Mouse (Mus musculus) B cell, adult 62 days (primary cell): ENCODE measurements around the gene Olfr484. TPM values are rescaled to one million over a fixed set of nuclear protein-coding genes. Genes with fewer than 3 reads are reported as not detected.

Experiments used
- total RNA-seq: library from RNA; stranded (reverse); gene quantifications from 4 replicates; pipeline ENCODE4 v1.2.4, GENCODE M21; 2023

Olfr484 gene
- total RNA-seq = not detected in 4 replicates

GRCm38 (mm10) chr7:108127349-108127748 is at the start of gene Olfr484:
Gene Olfr484, minus strand, starts transcription at chr7:108127449.

GRCm38 (mm10) chr7:108172642-108173041 is 45.4 kb upstream of the Olfr484 start, which contains the start of gene Olfr486:
Gene Olfr486, minus strand, starts transcription at chr7:108172742.

GRCm38 (mm10) chr7:108159771-108160170 is 32.5 kb upstream of the Olfr484 start, which contains the start of gene Olfr485:
Gene Olfr485, minus strand, starts transcription at chr7:108159871.

GRCm38 (mm10) chr7:108100549-108100948 is 26.7 kb downstream of the Olfr484 start, which contains the start of gene Olfr483:
Gene Olfr483, plus strand, starts transcription at chr7:108100849.

GRCm38 (mm10) chr7:108097486-108097885 is 29.8 kb downstream of the Olfr484 start, which contains the start of gene Olfr482:
Gene Olfr482, minus strand, starts transcription at chr7:108097586.

GRCm38 (mm10) chr7:108079555-108079954 is 47.7 kb downstream of the Olfr484 start, which contains the start of gene Olfr481:
Gene Olfr481, plus strand, starts transcription at chr7:108079855.

Other genes with a start within 250 kb of the Olfr484 start
- gene Olfr472, start 229.5 kb downstream of the Olfr484 start, total RNA-seq = 0.09 to 0.14 TPM in 2 of 4 replicates, not detected in the others
- not detected in 4 replicates for gene Olfr473, start 197.0 kb downstream of the Olfr484 start, total RNA-seq
- not detected in 4 replicates for gene Olfr474, start 172.8 kb downstream of the Olfr484 start, total RNA-seq
- gene Olfr476, start 162.6 kb downstream of the Olfr484 start, total RNA-seq = not detected in 4 replicates
- not detected in 4 replicates for gene Olfr477, start 140.8 kb downstream of the Olfr484 start, total RNA-seq
- gene Olfr478, start 93.5 kb downstream of the Olfr484 start, total RNA-seq = not detected in 4 replicates
- gene Olfr479, start 76.8 kb downstream of the Olfr484 start, total RNA-seq = not detected in 4 replicates
- gene Olfr480, start 60.1 kb downstream of the Olfr484 start, total RNA-seq = not detected in 4 replicates
- gene Olfr481, start 47.6 kb downstream of the Olfr484 start, total RNA-seq = not detected in 4 replicates
- 0.77 to 1.7 TPM (median 1.5 TPM) in 4 replicates for gene Olfr482, start 29.9 kb downstream of the Olfr484 start, total RNA-seq
- not detected in 4 replicates for gene Olfr483, start 26.6 kb downstream of the Olfr484 start, total RNA-seq
- gene Olfr485, start 32.4 kb upstream of the Olfr484 start, total RNA-seq = not detected in 4 replicates
- gene Olfr486, start 45.3 kb upstream of the Olfr484 start, total RNA-seq = not detected in 4 replicates
- gene Olfr487, start 87.2 kb upstream of the Olfr484 start, total RNA-seq = not detected in 4 replicates
- gene Olfr488, start 130.9 kb upstream of the Olfr484 start, total RNA-seq = not detected in 4 replicates
- not detected in 4 replicates for gene Olfr490, start 161.5 kb upstream of the Olfr484 start, total RNA-seq
- gene Olfr491, start 186.0 kb upstream of the Olfr484 start, total RNA-seq = not detected in 4 replicates
- gene Olfr492, start 196.2 kb upstream of the Olfr484 start, total RNA-seq = not detected in 4 replicates
- gene Olfr493, start 219.5 kb upstream of the Olfr484 start, total RNA-seq = not detected in 4 replicates
- not detected in 4 replicates for gene Olfr494, start 237.9 kb upstream of the Olfr484 start, total RNA-seq